Mouse (Mus musculus) ovary, adult 18-20 months (tissue): ENCODE results near the gene Tut7.
"Not testable (repeated sequence)": the region's sequence is repeated elsewhere in the genome, so short reads cannot be mapped to it uniquely, and the experiment has no call there.

Experiments
- DNase-seq: peaks from one replicate; pipeline ENCODE4 v3.0.0; 2022; ENCODE audit warnings: low spot score, mixed read lengths

The Tut7 gene

DNA sequence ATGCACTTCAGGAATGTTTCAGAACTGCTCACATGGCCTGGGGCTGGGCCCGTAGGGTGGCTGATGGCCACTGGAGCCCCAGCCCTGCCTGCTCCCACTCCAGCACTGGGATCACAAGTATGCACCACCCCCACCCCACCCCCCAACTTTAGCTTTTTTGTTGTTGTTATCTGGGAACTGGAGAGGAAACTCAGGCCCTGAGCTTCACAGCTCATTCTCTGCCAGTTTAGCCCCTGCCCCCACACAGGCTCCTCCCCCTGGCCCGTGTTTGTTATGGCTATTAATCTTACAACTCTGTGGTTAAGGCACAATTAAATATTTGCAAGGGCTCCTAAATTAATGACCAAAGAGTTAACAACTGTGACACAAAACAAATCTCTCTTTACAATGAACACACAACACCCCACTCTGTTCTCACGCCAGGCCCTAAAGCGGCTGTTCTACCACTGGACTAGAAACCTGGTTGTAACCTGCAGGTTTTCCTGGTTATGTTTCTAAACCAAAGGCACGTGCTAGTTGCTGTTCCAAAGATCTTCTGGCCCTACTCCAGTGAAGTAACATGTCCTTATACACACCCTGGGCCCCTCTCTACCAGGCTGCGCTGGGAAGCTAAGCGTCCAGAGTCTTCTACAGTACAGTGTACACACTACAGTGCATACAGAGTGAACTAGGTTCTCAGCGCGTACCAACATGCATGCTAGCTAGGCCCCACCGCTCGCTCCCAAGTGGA is 56.0 kb downstream of the Tut7 start:
- DNase-seq = no peak

DNA sequence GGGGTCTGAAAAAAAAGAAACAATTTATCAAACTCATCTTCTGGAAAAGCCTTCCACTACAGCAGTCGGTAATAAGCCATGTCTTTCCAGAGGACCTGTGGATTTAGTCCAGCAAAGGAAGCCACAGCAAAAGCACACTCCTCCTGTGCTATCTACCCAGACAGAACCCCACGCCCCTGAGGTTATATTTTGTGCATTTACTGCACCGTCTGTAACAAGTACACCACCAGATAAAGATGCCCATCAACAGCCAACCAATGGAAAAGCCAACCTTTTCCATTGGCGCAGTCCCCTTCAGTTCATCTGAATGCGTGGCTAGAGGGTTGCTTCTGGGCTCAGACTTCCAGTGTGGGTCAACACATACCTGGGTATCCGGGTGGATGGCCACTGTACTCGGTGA is 60.2 kb downstream of the Tut7 start:
- DNase-seq = no peak

DNA sequence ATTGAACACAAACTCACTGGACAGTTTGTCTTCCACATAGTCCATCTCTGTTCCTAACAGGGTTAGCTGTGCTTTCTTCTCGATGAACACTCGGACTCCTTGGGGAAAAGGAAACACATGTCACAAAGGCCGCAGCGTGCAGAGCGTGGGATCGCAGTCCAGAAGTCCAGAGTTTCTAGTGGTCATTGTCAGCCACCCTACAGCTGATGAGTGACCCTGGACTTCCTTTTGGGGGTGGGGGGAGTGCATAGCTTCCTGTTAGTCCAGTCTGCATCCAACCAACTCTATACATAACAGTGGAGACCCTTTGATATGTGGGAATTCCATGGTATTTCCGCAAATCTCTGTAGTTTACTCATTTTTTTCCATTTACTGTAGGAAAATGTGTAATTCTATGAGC is 66.0 kb downstream of the Tut7 start:
- no peak for DNase-seq

DNA sequence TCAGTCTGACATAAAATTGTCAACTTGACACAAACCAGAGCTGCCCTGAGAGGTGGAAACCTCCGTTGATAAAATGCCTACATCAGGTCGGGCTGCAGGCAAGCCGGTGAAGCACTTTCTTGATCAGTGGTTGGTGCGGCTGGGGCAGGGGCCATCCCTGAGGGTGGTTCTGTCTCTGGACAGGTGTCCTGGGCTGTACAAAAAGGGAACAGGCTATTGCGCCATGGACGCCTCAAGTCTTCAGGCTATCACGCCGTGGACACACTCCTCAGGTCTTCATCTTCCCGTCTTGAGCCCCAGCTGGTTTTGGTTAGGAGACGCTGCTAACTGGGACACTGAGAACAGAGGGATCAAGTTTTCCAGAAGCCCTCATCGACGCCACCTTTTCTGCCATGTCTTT is 72.6 kb downstream of the Tut7 start:
- DNase-seq = no peak

DNA sequence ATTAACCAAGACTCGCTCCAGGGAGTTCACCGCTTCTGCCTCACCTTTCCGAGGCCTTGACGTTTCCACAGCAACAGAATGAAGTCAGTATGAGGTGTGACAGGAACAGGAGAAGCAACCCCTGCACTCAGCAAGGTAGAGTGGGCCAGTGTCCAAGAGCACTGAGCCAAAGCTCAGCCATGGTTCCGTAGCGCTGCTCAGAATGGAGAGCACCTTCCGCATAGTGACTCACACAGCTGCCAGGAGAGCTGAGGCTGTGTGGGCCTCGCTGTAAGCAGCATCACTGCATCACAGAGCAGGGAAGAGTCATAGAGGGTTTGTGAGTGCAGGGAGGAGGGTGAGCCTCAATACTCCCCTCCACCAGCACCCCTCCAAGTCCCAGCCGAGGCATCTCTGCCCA is 76.2 kb downstream of the Tut7 start, which contains the start of gene 1700014D04Rik:
1700014D04Rik (minus strand) TSS at position 42 of the 400 bp plus-strand sequence.
- DNase-seq = no peak

DNA sequence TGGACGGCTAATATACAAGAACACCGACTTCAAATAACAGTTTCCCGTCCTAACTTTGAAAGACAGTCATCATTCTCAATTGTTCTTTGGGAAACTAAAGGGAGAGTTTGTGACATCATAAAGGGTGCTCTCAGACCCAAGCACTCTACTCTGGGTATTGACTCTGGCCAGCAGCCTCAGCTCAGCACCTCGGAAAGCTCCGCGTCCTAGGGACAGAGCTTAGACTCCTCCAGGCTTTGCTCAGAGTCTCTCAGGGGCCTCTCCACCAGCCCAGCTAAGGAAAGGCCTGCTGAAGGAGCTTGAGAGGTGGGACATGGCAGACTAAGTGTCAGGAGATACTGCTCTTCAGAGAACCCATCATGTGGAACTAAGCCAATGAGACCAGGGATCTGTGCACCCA is 76.8 kb downstream of the Tut7 start:
- no peak for DNase-seq

DNA sequence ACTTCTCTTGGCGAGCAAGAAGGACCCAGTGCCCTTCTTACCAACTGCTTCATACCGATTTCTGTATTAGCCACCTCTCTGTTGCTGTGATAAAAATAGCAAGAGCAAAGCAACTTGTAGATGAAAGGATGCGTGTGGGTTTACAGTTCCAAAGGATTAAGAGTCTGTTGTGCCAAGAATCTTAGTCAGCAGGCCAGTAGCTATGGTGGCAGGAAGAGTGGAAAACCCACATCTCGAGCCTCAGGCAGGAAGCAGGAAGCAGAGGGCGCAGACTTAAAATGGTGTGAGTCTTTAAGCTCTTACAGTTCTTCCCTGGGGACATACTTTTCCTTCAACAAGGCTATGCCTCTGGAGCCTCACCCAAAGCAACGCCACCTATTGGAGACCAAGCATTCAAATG is 77.5 kb downstream of the Tut7 start:
- no peak for DNase-seq

DNA sequence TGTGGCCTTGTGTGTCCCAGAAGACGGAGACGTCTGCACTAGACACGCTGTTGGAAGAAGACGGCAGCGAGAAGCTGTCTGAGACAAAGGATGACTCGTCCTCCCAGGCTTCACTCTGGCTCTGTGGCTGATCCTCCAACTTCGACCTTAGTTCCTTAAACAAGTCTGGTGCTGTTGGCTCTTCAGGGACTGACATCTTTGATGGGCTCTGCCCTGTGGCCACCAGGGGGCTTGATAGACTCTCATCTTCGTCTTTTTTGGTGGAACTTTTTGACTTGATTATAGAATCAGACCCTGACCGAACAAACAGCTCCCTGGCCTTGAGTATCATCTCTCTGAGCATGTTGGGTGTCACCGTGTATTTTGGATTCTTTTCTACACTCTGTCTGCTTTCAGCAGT is 81.2 kb downstream of the Tut7 start:
- no peak for DNase-seq

DNA sequence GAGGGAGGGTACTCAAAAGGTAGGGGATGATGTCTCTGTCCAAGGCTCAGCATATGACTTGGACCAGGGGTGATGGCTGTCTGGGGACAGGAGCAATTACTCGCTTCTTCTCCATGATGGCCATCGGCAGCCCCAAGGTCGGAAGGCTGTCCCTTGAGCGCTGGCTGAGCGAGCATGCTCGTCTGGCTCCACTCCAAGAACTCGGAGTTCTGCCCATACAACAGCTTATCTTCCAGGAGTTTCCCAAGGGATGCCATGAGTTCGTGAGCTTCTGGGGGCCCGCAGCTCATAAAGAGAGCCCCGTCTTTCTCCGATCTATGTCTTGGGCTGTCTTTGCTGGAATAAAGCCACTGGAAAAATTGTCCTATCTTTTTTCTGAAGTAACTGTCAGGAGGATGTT is 81.9 kb downstream of the Tut7 start:
- DNase-seq = peak; percentile 38

DNA sequence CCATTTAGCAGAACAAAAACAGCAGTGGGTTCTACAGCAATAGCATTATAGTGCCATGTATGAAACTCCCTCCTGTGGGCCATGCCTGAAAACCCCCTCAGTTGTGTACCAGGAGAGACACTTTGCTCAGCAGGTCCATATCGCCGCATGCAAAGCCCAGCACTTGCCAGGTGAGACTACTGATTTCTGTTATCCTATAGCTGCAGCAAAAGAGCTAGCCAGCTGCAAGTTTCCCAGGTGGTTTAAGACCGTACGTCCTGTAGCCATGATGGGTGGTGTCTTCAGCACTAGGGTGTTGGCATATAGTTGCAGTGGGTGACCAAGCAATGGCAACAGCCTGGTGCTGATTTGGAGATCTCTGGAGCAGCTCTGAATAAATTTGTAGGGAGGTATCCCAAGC is 83.5 kb downstream of the Tut7 start:
- DNase-seq = no peak

DNA sequence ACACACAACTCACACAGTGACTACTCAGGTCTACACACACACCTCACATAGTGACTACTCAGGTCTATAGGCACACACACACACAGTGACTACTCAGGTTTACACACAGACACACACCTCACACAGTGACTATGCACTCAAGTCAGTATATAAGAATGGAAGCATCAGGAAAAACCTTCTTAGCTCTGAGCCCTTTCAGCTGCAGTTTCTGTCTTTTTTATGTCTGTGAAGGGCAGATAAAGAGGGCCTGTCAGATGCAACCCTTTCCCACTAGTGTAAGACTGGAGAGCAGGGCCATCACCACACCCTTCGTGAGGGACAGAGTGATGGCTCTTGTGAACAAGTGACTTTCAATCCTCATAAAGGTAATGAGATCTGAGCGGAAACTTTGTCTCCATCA is 84.5 kb downstream of the Tut7 start:
- DNase-seq = no peak

DNA sequence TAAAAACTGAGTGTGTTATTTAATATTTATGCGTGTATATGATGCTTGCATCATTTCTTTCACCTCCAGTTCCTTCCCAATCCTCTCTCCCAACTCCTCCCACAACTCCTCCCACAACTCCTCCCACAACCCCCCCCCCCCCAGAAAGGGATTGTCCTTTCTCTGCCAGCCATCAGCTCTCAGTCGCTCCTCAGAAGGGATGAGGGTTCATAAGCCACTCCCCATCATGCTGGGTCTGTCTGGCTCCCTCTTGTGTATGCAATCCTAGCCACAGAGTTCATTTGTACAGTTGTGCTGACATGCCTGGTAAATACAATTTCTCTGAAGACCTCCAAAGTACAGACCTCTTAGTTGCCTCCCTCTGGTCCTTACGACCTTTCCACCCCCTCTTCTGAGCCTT is 87.8 kb downstream of the Tut7 start:
- no peak for DNase-seq

DNA sequence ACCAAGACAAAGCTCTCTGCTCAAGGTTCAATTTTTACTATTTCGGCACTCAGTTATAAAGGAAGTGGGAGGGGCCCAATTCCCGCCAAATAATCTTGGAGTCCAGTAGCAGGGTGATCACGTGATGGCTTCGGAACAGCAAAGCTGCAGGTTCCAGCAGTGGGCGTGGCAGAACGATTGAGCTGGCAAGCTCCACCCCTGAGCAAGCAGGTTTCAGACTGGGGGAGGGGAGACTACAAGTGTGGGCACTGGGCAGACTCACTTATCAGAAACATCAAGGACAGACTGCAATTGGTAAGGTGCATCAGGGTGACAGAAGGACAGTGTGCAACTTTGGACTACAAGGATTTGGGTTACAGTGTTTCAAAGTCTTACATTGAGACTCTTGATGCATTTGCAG is 88.6 kb downstream of the Tut7 start:
- DNase-seq = not testable (repeated sequence)

DNA sequence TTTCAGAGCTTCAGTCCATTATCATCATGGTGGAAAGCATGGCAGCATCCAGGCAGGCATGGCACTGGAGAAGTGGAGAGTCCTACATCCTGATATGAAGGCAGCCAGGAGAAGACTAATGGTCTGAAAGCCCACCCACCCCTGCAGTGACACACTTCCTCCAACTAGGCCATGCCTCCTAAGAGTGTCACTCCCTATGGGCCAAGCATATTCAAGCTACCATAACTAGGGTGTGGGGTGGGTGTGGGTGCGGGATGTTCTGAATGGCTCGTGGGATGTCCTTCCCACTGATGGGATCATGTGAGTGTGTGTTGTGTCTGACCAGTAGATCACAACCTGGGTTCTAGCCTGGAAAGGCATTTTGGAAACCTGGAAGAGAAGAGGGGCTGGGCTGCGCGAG is 89.0 kb downstream of the Tut7 start:
- no peak for DNase-seq

DNA sequence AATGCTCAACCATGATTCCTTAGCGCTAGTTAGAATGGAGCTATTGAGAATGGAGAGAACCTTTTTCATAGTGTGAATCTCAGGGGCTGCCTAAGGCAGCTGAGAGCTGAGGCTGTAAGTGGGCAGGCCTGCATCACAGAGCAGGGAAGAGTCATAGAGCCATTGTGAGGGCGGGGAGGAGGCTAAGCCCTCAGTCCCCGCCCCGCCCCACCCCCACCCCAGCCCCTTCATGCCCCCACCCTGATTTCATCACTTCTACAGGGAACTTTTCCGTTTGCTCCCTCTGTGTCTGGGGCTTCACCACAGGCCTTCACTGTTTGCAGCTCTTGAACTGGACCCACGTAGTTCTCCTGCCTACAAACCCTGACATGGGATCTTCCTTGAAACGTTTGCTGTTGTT is 91.3 kb downstream of the Tut7 start, which contains the start of gene Spata31d1d:
Spata31d1d (minus strand) TSS at position 101 of the 400 bp plus-strand sequence.
- no peak for DNase-seq

DNA sequence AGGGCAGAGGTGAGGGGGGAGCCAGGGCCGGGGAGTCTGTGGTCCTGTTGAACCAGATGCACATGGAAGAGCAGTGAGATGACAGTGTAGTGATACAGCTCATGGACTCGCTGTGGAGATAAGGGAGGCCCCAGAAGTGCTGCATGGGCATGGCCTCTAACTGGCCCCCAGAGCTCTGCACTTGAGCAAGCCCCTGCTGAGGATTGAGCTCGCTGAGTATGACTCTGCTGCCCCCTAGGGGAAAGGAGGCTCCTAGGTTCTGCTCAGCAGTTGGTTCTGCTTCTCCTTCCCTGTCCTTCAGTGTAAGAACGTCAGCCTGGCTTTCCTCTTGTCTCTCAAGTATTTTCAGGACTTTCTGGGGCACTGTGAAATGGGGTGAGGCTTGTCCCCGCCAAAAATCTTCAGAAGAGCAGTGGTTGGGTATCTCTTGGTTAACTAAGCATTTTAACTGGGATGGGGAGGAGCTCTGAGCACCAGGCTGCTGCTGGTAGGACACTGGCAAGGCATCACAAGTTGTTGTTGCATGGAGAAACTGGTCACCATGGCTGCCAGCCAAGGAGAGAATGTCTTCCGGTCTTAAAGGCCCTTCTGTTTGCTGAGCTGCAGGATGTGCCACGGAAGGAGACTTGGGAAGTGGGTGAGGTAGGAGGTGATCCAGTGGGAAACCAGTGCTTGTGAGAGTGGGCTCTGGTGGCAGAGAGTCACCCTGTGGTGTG is 94.4 kb downstream of the Tut7 start:
- peak; percentile 47 for DNase-seq

DNA sequence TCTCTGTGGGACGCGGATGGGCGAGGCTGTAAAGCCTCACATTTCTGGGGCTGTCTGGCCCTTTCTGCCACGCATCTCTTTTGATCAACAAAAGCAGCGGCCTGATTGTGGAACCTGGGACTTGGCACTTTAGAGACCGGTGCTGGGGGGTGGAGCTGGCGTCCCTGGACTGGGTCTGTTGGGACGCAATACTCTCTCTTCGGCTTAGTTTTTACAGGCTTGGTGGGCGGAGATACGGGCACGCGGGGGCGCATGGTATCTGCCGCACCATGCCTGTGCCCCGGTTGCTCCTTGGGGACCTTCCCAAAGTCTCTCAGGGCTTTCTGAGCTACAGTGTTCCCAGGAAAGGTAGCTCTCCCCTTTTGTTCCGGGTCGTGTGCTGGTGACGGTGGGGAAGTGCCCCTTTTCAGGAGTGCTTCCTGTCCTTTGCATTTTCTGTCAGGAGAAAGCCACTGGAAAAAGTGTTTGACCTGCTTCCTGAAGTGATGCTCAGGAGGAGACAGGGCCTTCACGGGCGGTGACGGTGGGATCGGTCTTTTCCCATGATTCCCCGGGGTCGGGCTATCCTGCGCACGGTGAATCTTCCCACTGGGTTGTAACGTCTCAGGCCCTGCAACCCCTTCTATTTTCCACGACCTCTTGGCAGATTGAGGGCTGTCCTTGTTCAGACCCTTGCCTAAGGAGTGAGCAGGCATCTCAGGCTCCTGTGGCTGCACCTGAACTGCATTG is 96.6 kb downstream of the Tut7 start:
- DNase-seq = no peak

DNA sequence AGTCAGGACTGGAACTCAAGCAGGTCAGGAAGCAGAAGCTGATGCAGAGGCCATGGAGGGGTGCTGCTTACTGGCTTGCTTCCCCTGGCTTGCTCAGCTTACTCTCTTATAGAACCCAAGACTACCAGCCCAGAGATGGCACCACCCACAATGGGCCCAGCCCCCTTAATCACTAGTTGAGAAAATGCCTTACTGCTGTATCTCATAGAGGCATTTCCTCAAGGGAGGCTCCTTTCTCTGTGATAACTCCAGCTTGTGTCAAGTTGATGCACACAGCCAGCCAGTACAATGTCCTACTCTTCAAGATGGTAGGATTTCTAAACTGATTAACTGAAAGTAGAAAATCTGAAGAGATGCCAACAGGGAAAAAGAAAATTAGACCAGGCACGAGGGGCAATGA is 100.9 kb downstream of the Tut7 start:
- DNase-seq = not testable (repeated sequence)
